Mouse (Mus musculus) brown adipose tissue, adult 24 weeks (tissue): ENCODE measurements around the gene Nmt1. TPM values are rescaled to one million over a fixed set of nuclear protein-coding genes. Genes with fewer than 3 reads are reported as not detected.
A peak's percentile ranks its signal among the peaks of the same experiment; 100 is the strongest.

Experiments
- H3K27ac ChIP-seq: fragments of 200-500 bp; replicated peaks from 2 replicates; pipeline ENCODE4 v1.5.1; 2012; ENCODE audit warnings: low read depth, mild to moderate bottlenecking, low read length
- H3K4me1 ChIP-seq: fragments of 200-500 bp; 2 replicates; pipeline ENCODE4 v1.6.1; 2012; ENCODE audit warnings: low read length, mixed read lengths; ENCODE audit not compliant: control insufficient read depth, insufficient read depth, insufficient read length
- H3K4me3 ChIP-seq: fragments of 200-500 bp; 2 replicates; pipeline ENCODE4 v1.5.1; 2012; ENCODE audit warnings: low read depth, mild to moderate bottlenecking, low read length, moderate library complexity; ENCODE audit not compliant: insufficient read depth
- polyA plus RNA-seq: library from polyadenylated mRNA; stranded (reverse); fragments of >200 nt; gene quantifications from 2 replicates; pipeline ENCODE4 v1.2.4, GENCODE M21; 2012; ENCODE audit not compliant: missing spikeins, insufficient read depth, insufficient read length

The Nmt1 gene
- polyA plus RNA-seq, 1 experiment: 52.6 TPM

DNA sequence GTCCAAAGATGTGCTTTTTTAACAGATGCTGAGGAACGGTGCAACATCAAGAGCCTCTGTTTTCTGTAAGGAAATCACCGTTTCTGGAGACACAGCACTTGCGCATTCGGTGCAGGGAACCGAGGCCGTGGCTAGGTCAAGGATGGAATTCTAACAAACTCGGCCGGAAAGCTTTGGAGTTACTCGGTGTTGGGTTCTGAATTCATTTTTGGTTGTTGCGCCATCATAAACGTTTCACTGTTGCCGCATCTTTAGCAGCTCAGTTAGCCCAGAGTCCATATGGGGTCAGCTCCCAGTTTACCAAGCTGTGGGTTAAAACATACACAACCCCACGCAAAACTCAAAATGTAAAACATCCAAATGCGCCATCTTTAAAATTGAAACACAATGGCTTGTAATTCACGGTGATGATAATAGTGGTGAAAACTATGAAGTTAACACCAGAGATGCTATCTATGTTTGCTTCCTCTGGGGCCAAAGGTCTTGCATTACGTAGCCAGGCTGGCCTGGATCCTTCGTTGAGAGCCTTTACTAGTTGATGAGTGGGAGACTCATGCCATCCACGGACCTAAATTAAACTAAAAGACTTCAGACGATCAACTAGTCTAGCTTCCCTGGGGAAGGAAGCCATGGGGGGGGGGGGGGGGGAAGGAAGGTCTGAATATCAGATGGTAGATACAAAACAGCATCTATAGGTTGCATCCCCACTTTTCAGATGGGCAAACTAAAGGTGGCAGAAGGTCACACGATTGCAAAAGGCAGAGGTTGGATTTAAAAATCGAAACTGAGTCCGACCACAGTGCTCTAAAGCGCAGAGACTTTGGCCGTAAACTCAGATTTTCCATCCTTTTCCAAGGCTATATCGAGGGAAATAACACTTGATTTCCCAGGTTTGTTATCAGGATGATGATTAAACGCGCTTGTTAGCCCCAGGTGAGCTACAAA lies 11.8 kb upstream of the Nmt1 start:
- Histone ChIP-seq H3K4me1 (no peaks in the 10 kb centered on the region), H3K27ac (peak overlapping the region; percentile 50; the same call in 1 of the 2 replicates)

DNA sequence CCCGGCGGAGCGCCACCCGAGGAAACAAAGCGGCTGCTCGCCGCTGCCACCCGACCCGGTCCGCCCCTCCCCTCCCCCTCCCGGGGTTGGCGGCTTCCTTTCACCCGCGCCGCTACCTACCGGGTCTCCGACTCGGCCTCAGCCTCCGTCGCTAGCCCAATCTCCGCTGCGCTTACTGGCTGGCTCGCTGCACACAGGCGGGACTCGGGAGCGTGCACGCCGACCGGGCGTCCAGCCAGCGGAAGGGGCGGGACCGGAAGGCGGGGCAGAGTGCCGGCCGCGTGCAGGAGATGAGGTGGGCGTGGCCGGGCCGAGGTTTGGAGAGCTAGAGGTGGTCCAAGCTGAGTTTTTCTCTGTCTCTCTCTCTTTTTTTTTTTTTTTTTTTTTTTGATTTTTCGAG lies 11.1 kb upstream of the Nmt1 start:
- H3K4me3 ChIP-seq: peak overlapping the region; percentile 92
- peak overlapping the region; percentile 50; the same call in 1 of the 2 replicates for H3K27ac ChIP-seq
- H3K4me1 ChIP-seq: no peaks in the 10 kb centered on the region

More for the DNA sequence above, 11.8 kb upstream of the Nmt1 start:
- peak overlapping the region; percentile 92 for H3K4me3 ChIP-seq

DNA sequence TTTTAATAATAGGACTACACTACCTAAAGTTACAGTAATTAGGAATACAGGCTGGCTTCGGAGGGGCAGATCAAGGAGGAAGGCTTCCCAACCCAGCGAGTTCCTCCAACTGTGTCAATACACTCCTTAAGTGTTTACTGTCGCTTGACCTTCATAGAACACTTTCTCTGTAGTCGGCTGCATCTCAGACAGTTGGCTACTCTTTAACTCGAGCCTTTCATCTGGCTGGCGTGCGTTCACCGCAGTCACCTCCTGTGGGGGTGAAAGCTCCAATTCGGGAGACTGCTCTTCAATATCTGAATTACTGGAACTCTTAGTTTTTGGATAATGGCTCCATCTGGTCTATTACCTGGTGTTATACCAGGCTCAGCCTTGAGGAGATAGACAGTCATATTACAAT lies 10.3 kb upstream of the Nmt1 start:
- Histone ChIP-seq H3K4me1 (no peaks in the 10 kb centered on the region), H3K27ac (no peak overlapping the region), H3K4me3 (no peak overlapping the region)

DNA sequence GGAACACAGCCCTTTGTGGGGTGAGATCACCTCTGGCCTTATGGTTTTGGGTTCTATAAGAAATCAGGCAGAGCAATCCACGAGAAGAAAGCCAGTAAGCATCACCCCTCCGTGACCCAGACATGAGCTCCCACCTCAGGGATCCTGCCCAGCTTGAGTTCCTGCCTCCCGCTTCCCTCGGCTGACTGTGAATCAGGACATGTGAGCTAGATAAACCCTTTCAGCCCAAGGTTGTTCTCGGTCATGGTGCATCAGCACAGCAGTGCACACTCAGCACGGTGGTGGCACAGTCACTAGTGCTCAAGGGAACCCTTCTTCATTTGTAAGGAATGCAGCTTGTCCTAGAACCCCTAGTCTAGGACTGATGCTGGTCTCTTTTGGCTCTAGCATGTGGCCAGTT lies 9.1 kb upstream of the Nmt1 start:
- no peaks in the 10 kb centered on the region for H3K4me1 ChIP-seq
- H3K27ac ChIP-seq: no peak overlapping the region
- no peak overlapping the region for H3K4me3 ChIP-seq

DNA sequence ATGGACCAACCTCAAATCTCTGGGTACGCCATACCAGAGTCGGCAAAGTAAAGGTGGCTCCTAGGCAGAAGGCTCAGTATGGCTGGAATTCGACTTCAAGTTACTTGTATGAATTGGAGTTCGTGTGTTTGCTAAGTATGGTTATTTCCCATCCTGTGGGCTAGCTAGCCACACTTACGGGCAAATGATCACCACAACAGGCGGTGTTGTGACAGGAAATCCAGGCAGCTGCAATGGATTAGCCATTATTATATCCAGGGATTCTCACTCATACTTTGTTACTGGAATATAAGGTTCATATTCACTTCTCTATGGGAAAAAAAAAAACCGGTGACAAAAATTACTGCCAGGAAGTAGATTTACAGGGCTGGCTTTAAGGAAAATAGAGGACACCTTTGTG lies 8.7 kb upstream of the Nmt1 start:
- Histone ChIP-seq H3K27ac (no peak overlapping the region), H3K4me1 (no peaks in the 10 kb centered on the region), H3K4me3 (no peak overlapping the region)

DNA sequence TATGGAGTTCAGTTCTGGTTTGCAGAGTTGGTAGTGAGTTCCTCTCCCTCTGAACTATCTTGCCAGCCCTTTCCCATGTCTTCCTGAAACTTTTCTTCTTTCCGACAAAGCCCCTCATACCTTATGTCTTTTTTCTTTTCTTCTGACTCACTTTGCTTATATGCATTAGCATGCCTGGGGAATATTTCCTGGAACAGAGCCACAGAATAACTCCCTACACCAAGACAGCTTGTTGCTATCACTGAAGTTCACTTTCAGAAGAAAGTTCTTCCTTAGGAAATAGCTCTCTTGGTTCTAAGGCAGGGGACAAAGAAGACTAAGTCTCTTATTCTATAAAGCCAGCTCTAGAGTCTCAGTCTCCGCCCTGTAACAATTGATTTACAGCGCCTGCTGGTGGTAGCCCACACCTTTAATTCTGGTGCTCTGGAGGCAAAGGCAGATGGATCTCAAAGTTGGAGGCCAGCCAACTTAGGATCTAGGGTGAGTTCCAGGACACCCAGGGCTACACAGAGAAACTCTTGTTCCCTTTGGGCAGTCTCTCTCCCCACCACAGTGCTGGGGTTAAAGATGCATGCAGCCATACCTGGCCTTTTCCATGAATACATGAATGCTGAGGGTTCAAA lies 7.2 kb upstream of the Nmt1 start:
- Histone ChIP-seq H3K4me3 (no peak overlapping the region), H3K4me1 (no peaks in the 10 kb centered on the region), H3K27ac (no peak overlapping the region)

DNA sequence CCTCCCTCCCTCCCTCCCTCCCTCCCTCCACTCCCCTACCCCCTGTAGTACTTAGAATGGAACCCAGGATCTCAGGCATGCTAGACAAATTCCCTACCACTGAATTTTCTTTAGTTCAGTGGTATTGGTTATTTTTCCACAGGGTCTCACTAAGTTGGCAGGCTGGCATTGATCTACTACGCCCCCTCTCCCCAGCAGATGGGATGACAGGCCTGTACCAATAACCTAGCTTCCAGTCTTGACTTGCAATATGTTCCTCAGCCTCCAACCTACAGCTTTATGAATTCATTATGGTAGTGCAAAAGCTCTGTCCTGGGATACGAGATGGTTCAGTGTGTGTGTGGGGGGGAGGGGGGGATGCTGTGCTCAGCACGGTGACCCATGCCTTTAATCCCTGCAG lies 4.0 kb upstream of the Nmt1 start:
- Histone ChIP-seq H3K27ac (no peak overlapping the region), H3K4me3 (no peak overlapping the region), H3K4me1 (no peaks in the 10 kb centered on the region)

DNA sequence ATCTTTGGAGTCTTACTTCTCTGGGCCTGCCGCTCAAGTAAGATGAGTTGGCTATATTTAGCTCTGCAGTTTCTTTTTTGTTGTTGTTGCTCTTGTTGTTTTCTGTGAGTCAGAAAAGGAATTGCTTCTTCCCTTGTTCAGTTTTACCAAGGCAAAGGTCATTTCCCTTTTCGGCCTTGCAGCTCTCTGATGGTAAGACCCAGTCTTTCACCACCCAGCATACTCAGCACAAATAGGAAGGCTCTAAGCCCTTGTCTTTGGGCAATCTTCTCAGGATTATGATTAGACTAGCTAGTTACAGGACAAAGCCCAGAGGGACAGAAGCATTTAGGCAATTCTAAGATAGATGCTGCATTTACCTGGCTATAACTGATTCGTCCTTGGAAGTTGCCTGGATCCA lies 1.1 kb upstream of the Nmt1 start:
- peak overlapping the region; percentile 77; the same call in 1 of the 2 replicates for H3K4me3 ChIP-seq
- H3K27ac ChIP-seq: peak overlapping the region; percentile 53
- H3K4me1 ChIP-seq: peaks cover 2% of the 10 kb centered on the region; the same call in 1 of the 2 replicates

DNA sequence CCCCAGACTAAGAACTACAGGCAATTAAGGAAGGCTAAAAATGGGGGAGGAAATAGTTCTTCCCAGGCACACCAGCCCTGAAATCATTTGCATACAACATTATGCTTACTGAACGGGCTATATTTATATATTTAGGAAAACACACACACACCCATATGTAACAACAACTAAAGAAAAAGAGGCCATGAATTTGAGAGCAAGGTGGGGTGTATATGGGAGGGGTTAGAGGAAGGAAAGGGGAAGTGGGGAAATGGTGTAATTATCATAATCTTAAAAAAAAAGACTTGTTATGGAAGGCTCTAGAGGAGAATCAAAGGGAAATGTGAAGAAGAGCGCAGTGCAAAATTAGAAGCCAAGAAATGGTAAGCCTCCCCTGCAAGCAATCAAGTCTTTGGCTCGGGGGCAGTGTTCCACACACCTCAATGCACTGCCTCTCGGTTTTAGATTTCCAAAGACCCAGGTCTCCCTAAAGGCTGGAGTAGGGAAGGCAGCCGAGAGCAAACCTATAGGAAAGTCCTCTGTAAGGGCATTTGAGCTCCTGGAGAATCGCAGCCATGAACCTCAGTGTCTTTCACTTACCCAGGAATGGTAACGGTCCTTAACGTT lies 317 bp upstream of the Nmt1 start:
- peak overlapping the region; percentile 94 for H3K27ac ChIP-seq
- peak overlapping the region; percentile 77 for H3K4me3 ChIP-seq
- peaks cover 2% of the 10 kb centered on the region; the same call in 1 of the 2 replicates for H3K4me1 ChIP-seq

DNA sequence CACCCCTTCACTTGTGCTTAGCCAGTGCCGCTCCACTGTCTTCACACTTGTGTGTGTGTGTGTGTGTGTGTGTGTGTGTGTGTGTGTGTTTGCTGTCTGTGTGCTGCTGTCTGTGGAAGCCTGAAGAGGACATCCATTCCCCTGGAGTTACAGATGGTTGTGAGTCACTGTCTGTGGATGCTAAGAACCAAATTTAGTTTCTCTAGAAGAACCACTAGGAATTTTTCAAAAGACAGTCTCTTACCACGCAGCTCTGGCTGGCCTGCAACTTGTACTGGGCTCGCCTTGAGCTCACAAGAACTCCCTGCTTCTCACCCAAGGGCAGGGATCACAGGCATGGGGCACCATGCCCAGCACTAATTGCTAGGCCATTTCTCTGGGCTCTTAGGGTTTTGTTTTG lies 5.0 kb downstream of the Nmt1 start:
- Histone ChIP-seq H3K27ac (no peak overlapping the region), H3K4me3 (no peak overlapping the region), H3K4me1 (peaks cover 12% of the 10 kb centered on the region)

DNA sequence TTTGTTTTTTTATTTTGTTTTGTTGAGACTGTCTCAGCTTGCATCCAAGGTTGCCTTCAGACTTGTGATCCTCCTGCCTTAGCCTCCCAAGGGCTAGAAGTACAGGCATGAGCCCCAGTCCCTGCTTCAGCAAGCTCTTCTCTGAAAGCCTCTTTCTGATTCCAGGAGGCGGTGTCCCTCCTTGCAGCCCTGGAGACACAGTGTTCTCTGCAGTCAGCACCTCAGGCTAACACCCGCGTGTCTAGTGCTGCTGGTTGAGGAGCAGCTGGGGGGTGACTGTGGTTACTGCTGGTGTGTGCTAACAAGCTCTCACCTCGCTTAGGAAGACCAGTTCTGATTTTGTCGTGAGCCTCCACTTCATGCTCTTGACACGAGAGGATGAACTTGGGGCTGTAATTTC lies 7.0 kb downstream of the Nmt1 start:
- no peak overlapping the region for H3K4me3 ChIP-seq
- no peak overlapping the region for H3K27ac ChIP-seq
- H3K4me1 ChIP-seq: peaks cover 12% of the 10 kb centered on the region

DNA sequence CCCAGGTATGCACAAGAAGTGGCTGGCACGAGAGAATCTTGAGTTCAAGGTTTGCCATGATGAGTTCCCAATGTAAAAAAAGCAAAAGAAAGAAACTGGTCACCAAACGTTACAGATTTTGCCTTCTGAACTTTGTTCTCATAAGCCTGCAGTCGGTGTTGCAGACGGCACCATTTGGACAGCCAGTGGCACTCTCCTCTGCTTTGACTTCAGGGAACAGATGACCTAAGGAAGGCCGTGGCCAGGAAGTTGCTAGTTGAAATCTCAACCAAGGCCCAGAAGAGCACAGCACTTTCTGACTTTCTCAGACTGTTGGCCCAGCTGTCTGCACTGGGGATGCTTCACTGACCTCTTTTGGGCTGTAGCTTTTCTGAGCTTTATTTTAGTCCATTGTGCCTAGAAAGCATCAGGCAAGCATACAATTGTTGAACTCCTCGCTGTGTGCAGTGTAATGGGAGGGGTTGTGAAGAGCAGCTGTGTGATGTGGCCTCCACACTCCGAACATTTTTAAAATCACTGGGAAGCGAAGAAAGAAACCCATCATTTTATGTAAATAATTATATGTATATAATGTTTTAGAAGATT lies 9.0 kb downstream of the Nmt1 start:
- Histone ChIP-seq H3K27ac (no peak overlapping the region), H3K4me3 (no peak overlapping the region), H3K4me1 (peaks cover 12% of the 10 kb centered on the region)

DNA sequence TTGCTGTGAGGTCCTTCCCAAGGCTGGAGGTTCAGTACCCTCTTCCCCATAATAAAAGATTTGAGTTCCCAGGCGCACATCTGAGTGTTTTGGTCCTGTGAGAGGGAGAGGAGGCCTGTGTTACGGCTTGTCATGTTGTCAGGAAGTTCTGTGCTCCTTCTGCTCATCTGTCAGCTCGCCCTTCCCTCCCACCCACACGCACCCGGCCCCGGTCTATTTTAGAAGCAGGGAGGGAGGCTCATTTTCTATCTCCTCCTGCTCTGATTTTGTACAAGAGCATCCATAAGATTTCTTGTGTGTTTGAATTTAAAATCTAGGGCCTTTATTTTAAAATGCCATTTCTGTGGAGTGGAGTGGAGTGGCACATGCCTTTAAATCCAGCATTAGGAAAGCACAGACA lies 10.0 kb downstream of the Nmt1 start:
- Histone ChIP-seq H3K4me1 (peaks cover 12% of the 10 kb centered on the region), H3K4me3 (no peak overlapping the region), H3K27ac (no peak overlapping the region)

DNA sequence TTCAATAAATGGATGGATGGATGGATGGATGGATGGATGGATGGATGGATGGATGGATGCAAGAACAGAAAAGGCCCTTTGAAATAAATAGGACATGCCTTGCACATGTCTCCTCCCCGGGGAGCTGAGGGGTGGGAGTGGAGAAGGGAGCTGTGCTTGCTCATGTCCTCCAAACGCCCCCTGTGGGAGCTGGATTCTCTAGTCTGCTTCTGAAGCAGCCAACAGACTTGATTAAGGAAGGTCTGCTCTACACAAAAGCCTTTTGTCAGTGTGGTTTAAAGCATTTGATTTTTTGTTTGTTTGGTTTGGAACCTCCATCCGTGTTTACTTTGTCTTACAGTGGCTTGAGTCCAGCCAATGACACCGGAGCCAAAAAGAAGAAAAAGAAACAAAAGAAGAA lies 14.8 kb downstream of the Nmt1 start:
- Histone ChIP-seq H3K4me1 (peaks cover 6% of the 10 kb centered on the region; the same call in 1 of the 2 replicates), H3K4me3 (no peak overlapping the region), H3K27ac (no peak overlapping the region)

DNA sequence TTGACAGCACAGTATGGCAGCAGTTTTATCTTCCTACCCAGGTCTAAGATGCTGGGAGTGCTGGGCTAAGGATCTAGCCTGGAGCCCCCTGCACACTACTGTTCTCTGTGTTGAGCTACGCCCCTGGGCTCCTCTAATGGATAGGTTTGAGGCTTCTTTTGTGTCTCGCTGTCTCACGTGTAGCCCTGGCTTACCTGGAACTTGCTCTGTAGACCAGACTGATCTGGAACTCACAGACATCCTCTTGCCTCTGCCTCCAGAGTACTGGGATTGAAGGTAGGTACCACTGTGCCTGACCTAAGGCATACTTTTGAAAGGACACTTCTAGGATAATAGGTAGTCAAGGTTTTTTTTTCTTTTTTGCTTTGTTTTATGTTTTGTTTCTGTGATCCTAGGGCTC lies 16.0 kb downstream of the Nmt1 start:
- H3K4me1 ChIP-seq: peaks cover 6% of the 10 kb centered on the region; the same call in 1 of the 2 replicates
- H3K27ac ChIP-seq: no peak overlapping the region
- no peak overlapping the region for H3K4me3 ChIP-seq
